Mouse (Mus musculus) embryonic fibroblast, embryonic 13.5 days (primary cell): Measurements from ENCODE around the gene Nfic.

Source experiments
- CTCF ChIP-seq: IDR thresholded peaks from 2 replicates; pipeline ENCODE4 v1.5.1; 2011; ENCODE audit warnings: mild to moderate bottlenecking, control low read depth, low read length, moderate library complexity, borderline replicate concordance; ENCODE audit not compliant: insufficient read depth
- POLR2A ChIP-seq: IDR thresholded peaks from 2 replicates; pipeline ENCODE4 v1.6.1; 2011; ENCODE audit warnings: low read depth, mild to moderate bottlenecking, control low read depth, low read length, moderate library complexity

GRCm38 (mm10) chr10:81389373-81389772, 66.1 kb downstream of the Nfic start:
- TF ChIP-seq CTCF: no peak
- TF ChIP-seq POLR2A: no peak
